In genomic region chr6:56870027-56870426, GRCm38 (mm10) we compare ENCODE assay signal across 22 mouse cellular contexts. TPM values are rescaled to one million over a fixed set of nuclear protein-coding genes. Genes with fewer than 3 reads are reported as not detected.
DNase-seq lines count a peak whose midpoint lies in the region; ATAC-seq and TF ChIP-seq lines count a peak whose summit lies in the region.
"Had no signal": no experiment of that assay in that cellular context is flagged by ENCODE, and none has a peak within 500 bp of the region (broad histone marks: within the 10 kb centered on the region; RNA-seq: fewer than 3 reads in every experiment).

No protein-coding gene starts in this region.

- no peak overlapping the region for H3K4me3 ChIP-seq in liver, embryonic 12.5 days
- H3K4me3 ChIP-seq in liver, postnatal 0 days (ENCODE audit: low read depth, low read length), result no peak overlapping the region
- H3K4me3 ChIP-seq in liver, embryonic 13.5 days (replicated peaks), result no peak overlapping the region
- H3K4me3 ChIP-seq in midbrain, embryonic 14.5 days (replicated peaks; ENCODE audit: low read depth, low read length), result no peak overlapping the region
- H3K4me3 ChIP-seq: embryonic facial prominence, embryonic 10.5 days; gastrocnemius, adult 2 months; intestine, embryonic 15.5 days had no signal

- peak; percentile 59; the same call in 1 of the 2 replicates for ATAC-seq in liver, embryonic 12.5 days
- no peak for ATAC-seq in liver, postnatal 0 days
- peak; percentile 62 for ATAC-seq in liver, embryonic 13.5 days (ENCODE audit: low read depth)
- ATAC-seq in megakaryocyte-erythroid progenitor cell, adult 5-6 weeks (replicated peaks; ENCODE audit: low FRiP score, low TSS enrichment, poor library complexity, severe bottlenecking), result peak; percentile 42
- ATAC-seq in midbrain, embryonic 14.5 days (ENCODE audit: low FRiP score, low TSS enrichment), result no peak
- ATAC-seq: CD4-positive, CD25-positive, alpha-beta regulatory T cell, adult 4 months; forebrain, embryonic 14.5 days; intestine, embryonic 15.5 days had no signal

- no peak overlapping the region for H3K9ac ChIP-seq in liver, embryonic 12.5 days
- H3K9ac ChIP-seq in liver, postnatal 0 days (replicated peaks), result no peak overlapping the region
- no peak overlapping the region for H3K9ac ChIP-seq in liver, embryonic 13.5 days
- H3K9ac ChIP-seq in midbrain, embryonic 14.5 days (replicated peaks; ENCODE audit: low read length), result no peak overlapping the region
- H3K9ac ChIP-seq: hindbrain, embryonic 14.5 days; intestine, embryonic 15.5 days had no signal

- no peak overlapping the region for H3K27ac ChIP-seq in liver, embryonic 12.5 days
- H3K27ac ChIP-seq in liver, postnatal 0 days (ENCODE audit: low read depth), result no peak overlapping the region
- H3K27ac ChIP-seq in liver, embryonic 13.5 days, result 0 out of 2 replicates have a peak overlapping the region, but pooled peaks have one; percentile 20
- no peak overlapping the region for H3K27ac ChIP-seq in midbrain, embryonic 14.5 days (replicated peaks; ENCODE audit: low read depth, low read length)
- H3K27ac ChIP-seq: embryonic facial prominence, embryonic 10.5 days; gastrocnemius, adult 2 months; hindbrain, embryonic 14.5 days; intestine, embryonic 15.5 days had no signal

- no peak overlapping the region for H3K4me2 ChIP-seq in liver, embryonic 12.5 days
- no peak overlapping the region for H3K4me2 ChIP-seq in liver, postnatal 0 days (ENCODE audit: low read depth, low read length)
- no peak overlapping the region for H3K4me2 ChIP-seq in liver, embryonic 13.5 days
- H3K4me2 ChIP-seq in midbrain, embryonic 14.5 days (ENCODE audit: low read length), result no peak overlapping the region
- H3K4me2 ChIP-seq: hindbrain, embryonic 14.5 days; intestine, embryonic 15.5 days had no signal

- H3K9me3 ChIP-seq in liver, embryonic 12.5 days (replicated peaks), result no peaks in the 10 kb centered on the region
- H3K9me3 ChIP-seq in liver, postnatal 0 days (ENCODE audit: low read length), result no peaks in the 10 kb centered on the region
- H3K9me3 ChIP-seq in liver, embryonic 13.5 days (replicated peaks), result no peaks in the 10 kb centered on the region
- no peaks in the 10 kb centered on the region for H3K9me3 ChIP-seq in midbrain, embryonic 14.5 days (ENCODE audit: control insufficient read depth, low read length)
- H3K9me3 ChIP-seq: embryonic facial prominence, embryonic 10.5 days; intestine, embryonic 15.5 days had no signal

- 23% methylated on average over 2 of the region's 2 CpGs for WGBS in liver, embryonic 12.5 days (ENCODE audit: insufficient replicate concordance)
- WGBS in liver, postnatal 0 days (ENCODE audit: insufficient replicate concordance), result 58% methylated on average over 2 of the region's 2 CpGs
- 25% methylated on average over 2 of the region's 2 CpGs for WGBS in liver, embryonic 13.5 days (ENCODE audit: insufficient replicate concordance)
- 91% methylated on average over 2 of the region's 2 CpGs for WGBS in midbrain, embryonic 14.5 days

- H3K36me3 ChIP-seq in liver, embryonic 12.5 days, result peaks cover 22% of the 10 kb centered on the region
- no peaks in the 10 kb centered on the region for H3K36me3 ChIP-seq in liver, postnatal 0 days (replicated peaks; ENCODE audit: insufficient read depth, low read length)
- H3K36me3 ChIP-seq in liver, embryonic 13.5 days, result 0 out of 2 replicates have a peak, but pooled peaks cover 6% of the 10 kb centered on the region
- no peaks in the 10 kb centered on the region for H3K36me3 ChIP-seq in midbrain, embryonic 14.5 days (ENCODE audit: control insufficient read depth, insufficient read depth, low read length)
- H3K36me3 ChIP-seq: intestine, embryonic 15.5 days had no signal

- no peaks in the 10 kb centered on the region for H3K27me3 ChIP-seq in liver, embryonic 12.5 days (replicated peaks)
- no peaks in the 10 kb centered on the region for H3K27me3 ChIP-seq in liver, postnatal 0 days (ENCODE audit: insufficient read depth, low read length)
- H3K27me3 ChIP-seq in liver, embryonic 13.5 days, result no peaks in the 10 kb centered on the region
- H3K27me3 ChIP-seq in midbrain, embryonic 14.5 days (ENCODE audit: control insufficient read depth, insufficient read depth, low read length), result no peaks in the 10 kb centered on the region
- H3K27me3 ChIP-seq: intestine, embryonic 15.5 days had no signal

- no peak for TF ChIP-seq CTCF in liver, postnatal 0 days (IDR thresholded peaks at IDR 0.05; ENCODE audit: low read depth)

- no peak for DNase-seq in liver, postnatal 0 days
- peak; percentile 74 for DNase-seq in MEL-GATA-1-ER (ENCODE audit: extremely low read depth, low read depth)
- no peak for DNase-seq in liver, embryonic 13.5 days
- DNase-seq in spleen, adult 12 weeks (ENCODE audit: low spot score), result no peak
- DNase-seq in midbrain, embryonic 14.5 days, result no peak
- DNase-seq in cerebellum, adult 9-11 months, result no peak
- DNase-seq: adrenal gland, adult 8-10 months; B cell, adult 2 months; cerebellum, adult 11 months; cerebellum, adult 8-10 months; cerebellum, postnatal 25 days; gastrocnemius, adult 2 months; gastrocnemius, postnatal 25 days; heart, postnatal 10 days; heart, postnatal 4 days had no signal

- no peak for TF ChIP-seq EP300 in liver, postnatal 0 days (IDR thresholded peaks at IDR 0.05; ENCODE audit: low read depth)

- H3K4me1 ChIP-seq in liver, embryonic 12.5 days, result peaks cover 45% of the 10 kb centered on the region
- H3K4me1 ChIP-seq in liver, postnatal 0 days (ENCODE audit: insufficient read depth), result no peaks in the 10 kb centered on the region
- H3K4me1 ChIP-seq in liver, embryonic 13.5 days (replicated peaks), result peaks cover 43% of the 10 kb centered on the region
- no peaks in the 10 kb centered on the region for H3K4me1 ChIP-seq in midbrain, embryonic 14.5 days (ENCODE audit: control insufficient read depth, insufficient read depth, low read length)
- H3K4me1 ChIP-seq: embryonic facial prominence, embryonic 10.5 days; intestine, embryonic 15.5 days had no signal

RNA-seq across cellular contexts. Expression of gene Fkbp9, which starts 38.2 kb away (rescaled TPM):
- 34.3 and 35.0 TPM in 2 replicates for polyA plus RNA-seq in liver, embryonic 12.5 days (2016; fragmentation: Nextera tagmentation; extraction: Ambion mirVana)
- 16.3 and 17.9 TPM in 2 replicates for polyA plus RNA-seq in liver, postnatal 0 days (2015; fragmentation: Nextera tagmentation; extraction: Ambion mirVana)
- polyA plus RNA-seq in liver, embryonic 13.5 days (2015; fragmentation: Nextera tagmentation; extraction: Ambion mirVana), result 26.2 and 28.5 TPM in 2 replicates
- 3.2 and 4.3 TPM in 2 replicates for total RNA-seq in megakaryocyte-erythroid progenitor cell, adult 5-6 weeks (2014; fragmentation: Nextera tagmentation)
- 6.6 and 7.4 TPM in 2 replicates for total RNA-seq in megakaryocyte-erythroid progenitor cell, adult 5-6 weeks (2017)
- 13.9 and 24.9 TPM in 2 replicates for polyA plus RNA-seq in midbrain, embryonic 14.5 days (2014; fragmentation: Nextera tagmentation; extraction: Ambion mirVana)
- polyA plus RNA-seq: CD4-positive, CD25-positive, alpha-beta regulatory T cell, adult 4 months had no signal

RNA-seq across cellular contexts. Expression of gene Nt5c3, which starts 53.7 kb away (rescaled TPM):
- 216 and 218 TPM in 2 replicates for polyA plus RNA-seq in liver, embryonic 12.5 days (2016; fragmentation: Nextera tagmentation; extraction: Ambion mirVana)
- 113 and 127 TPM in 2 replicates for polyA plus RNA-seq in liver, postnatal 0 days (2015; fragmentation: Nextera tagmentation; extraction: Ambion mirVana)
- polyA plus RNA-seq in liver, embryonic 13.5 days (2015; fragmentation: Nextera tagmentation; extraction: Ambion mirVana), result 244 and 274 TPM in 2 replicates
- 86.6 and 123 TPM in 2 replicates for total RNA-seq in megakaryocyte-erythroid progenitor cell, adult 5-6 weeks (2014; fragmentation: Nextera tagmentation)
- total RNA-seq in megakaryocyte-erythroid progenitor cell, adult 5-6 weeks (2017), result 83.5 and 116 TPM in 2 replicates
- polyA plus RNA-seq in midbrain, embryonic 14.5 days (2014; fragmentation: Nextera tagmentation; extraction: Ambion mirVana), result 198 and 204 TPM in 2 replicates

RNA-seq across cellular contexts. Expression of gene Vmn1r4, which starts 53.8 kb away (rescaled TPM):
- 0.13 and 0.29 TPM in 2 replicates for polyA plus RNA-seq in liver, embryonic 12.5 days (2016; fragmentation: Nextera tagmentation; extraction: Ambion mirVana)
- 0.25 and 0.26 TPM in 2 replicates for polyA plus RNA-seq in liver, postnatal 0 days (2015; fragmentation: Nextera tagmentation; extraction: Ambion mirVana)
- polyA plus RNA-seq in liver, embryonic 13.5 days (2015; fragmentation: Nextera tagmentation; extraction: Ambion mirVana), result 0.15 and 0.19 TPM in 2 replicates
- total RNA-seq in megakaryocyte-erythroid progenitor cell, adult 5-6 weeks (2014; fragmentation: Nextera tagmentation), result not detected in 2 replicates
- 0.42 TPM in 1 of 2 replicates, not detected in the other for total RNA-seq in megakaryocyte-erythroid progenitor cell, adult 5-6 weeks (2017)
- polyA plus RNA-seq in midbrain, embryonic 14.5 days (2014; fragmentation: Nextera tagmentation; extraction: Ambion mirVana), result 0.46 and 0.93 TPM in 2 replicates
- total RNA-seq: gastrocnemius, adult 2 months had no signal

Comparison
In these comparisons a context has a peak if more than half of its experiments do, and no peak if none do; other contexts are left out.
1. ATAC-seq: peak in liver, embryonic 12.5 days (single experiment), liver, embryonic 13.5 days (single experiment) and megakaryocyte-erythroid progenitor cell, adult 5-6 weeks (single experiment); none in liver, postnatal 0 days (single experiment) and midbrain, embryonic 14.5 days (single experiment).